Comparison of ENCODE assay signal across 16 mouse cellular contexts in genomic region chr2:76095861-76096260, GRCm38 (mm10).
"Had no signal": no experiment of that assay in that cellular context is flagged by ENCODE, and none has a peak within 500 bp of the region (broad histone marks: within the 10 kb centered on the region; RNA-seq: fewer than 3 reads in every experiment).

No protein-coding gene starts in this region.

- DNase-seq: retina, postnatal 1 day; right cerebral cortex, adult 18-20 months; right cerebral cortex, postnatal 14 days; right cerebral cortex, postnatal 25 days; right cerebral cortex, postnatal 4 days; spleen, adult 18-20 months; thymus, adult 18-20 months; thymus, adult 2 months; thymus, postnatal 14 days; thymus, postnatal 25 days; thymus, postnatal 36 days; thymus, postnatal 4 days had no signal

- H3K9me3 ChIP-seq: neural tube, embryonic 13.5 days; neural tube, embryonic 15.5 days; stomach, embryonic 15.5 days had no signal

- H3K36me3 ChIP-seq: neural tube, embryonic 13.5 days; neural tube, embryonic 15.5 days; stomach, embryonic 15.5 days had no signal

- H3K27ac ChIP-seq: neural tube, embryonic 13.5 days; neural tube, embryonic 15.5 days; stomach, embryonic 15.5 days; stomach, postnatal 0 days had no signal

- H3K4me3 ChIP-seq: neural tube, embryonic 13.5 days; neural tube, embryonic 15.5 days; stomach, embryonic 15.5 days had no signal

- H3K27me3 ChIP-seq: neural tube, embryonic 13.5 days; neural tube, embryonic 15.5 days; stomach, embryonic 15.5 days had no signal

- H3K9ac ChIP-seq: neural tube, embryonic 13.5 days; neural tube, embryonic 15.5 days; stomach, embryonic 15.5 days had no signal
